Mouse (Mus musculus) forebrain, embryonic 12.5 days (tissue): ENCODE measurements around the gene Tmem44. TPM values are rescaled to one million over a fixed set of nuclear protein-coding genes. Genes with fewer than 3 reads are reported as not detected.

Source experiments
- ATAC-seq: fragments of 200-750 bp; cut with Nextera tagmentation; 2 replicates; pipeline ENCODE4 v1.8.0; 2017; ENCODE audit warnings: moderate TSS enrichment; ENCODE audit not compliant: low FRiP score
- H3K27ac ChIP-seq: fragments of 300-500 bp; sonication (generic); 2 replicates; pipeline ENCODE4 v1.5.1; 2016; ENCODE audit warnings: mild to moderate bottlenecking
- H3K27me3 ChIP-seq: fragments of 300-500 bp; sonication (generic); 2 replicates; pipeline ENCODE4 v1.6.1; 2016; ENCODE audit warnings: mild to moderate bottlenecking
- H3K36me3 ChIP-seq: fragments of 300-500 bp; sonication (generic); replicated peaks from 2 replicates; pipeline ENCODE4 v1.6.1; 2016; ENCODE audit warnings: mild to moderate bottlenecking
- H3K4me1 ChIP-seq: fragments of 300-500 bp; sonication (generic); 2 replicates; pipeline ENCODE4 v1.6.1; 2016
- H3K4me2 ChIP-seq: fragments of 300-500 bp; sonication (generic); 2 replicates; pipeline ENCODE4 v1.6.1; 2016; ENCODE audit warnings: mild to moderate bottlenecking, moderate library complexity
- H3K4me3 ChIP-seq: fragments of 300-500 bp; sonication (generic); replicated peaks from 2 replicates; pipeline ENCODE4 v1.5.1; 2016; ENCODE audit warnings: mild to moderate bottlenecking
- H3K9ac ChIP-seq: fragments of 300-500 bp; sonication (generic); 2 replicates; pipeline ENCODE4 v1.6.1; 2016; ENCODE audit warnings: mild to moderate bottlenecking
- H3K9me3 ChIP-seq: fragments of 300-500 bp; sonication (generic); 2 replicates; pipeline ENCODE4 v1.6.1; 2016
- whole genome bisulfite sequencing: fragments of 180-500 bp; shearing (Covaris S2); methylation state at CpG from one replicate; pipeline ENCODE4 v1.1.7; 2016; 5-methylcytosine and 5-hydroxymethylcytosine counted together
- polyA plus RNA-seq: library from polyadenylated mRNA; unstranded; fragments of >200 nt; fragmentation: Nextera tagmentation; extraction: Ambion mirVana; gene quantifications from 2 replicates; pipeline ENCODE4 v1.2.1, GENCODE M21; 2016

The Tmem44 gene
- polyA plus RNA-seq, 1 experiment from 2014 or later: 47.4 TPM

DNA sequence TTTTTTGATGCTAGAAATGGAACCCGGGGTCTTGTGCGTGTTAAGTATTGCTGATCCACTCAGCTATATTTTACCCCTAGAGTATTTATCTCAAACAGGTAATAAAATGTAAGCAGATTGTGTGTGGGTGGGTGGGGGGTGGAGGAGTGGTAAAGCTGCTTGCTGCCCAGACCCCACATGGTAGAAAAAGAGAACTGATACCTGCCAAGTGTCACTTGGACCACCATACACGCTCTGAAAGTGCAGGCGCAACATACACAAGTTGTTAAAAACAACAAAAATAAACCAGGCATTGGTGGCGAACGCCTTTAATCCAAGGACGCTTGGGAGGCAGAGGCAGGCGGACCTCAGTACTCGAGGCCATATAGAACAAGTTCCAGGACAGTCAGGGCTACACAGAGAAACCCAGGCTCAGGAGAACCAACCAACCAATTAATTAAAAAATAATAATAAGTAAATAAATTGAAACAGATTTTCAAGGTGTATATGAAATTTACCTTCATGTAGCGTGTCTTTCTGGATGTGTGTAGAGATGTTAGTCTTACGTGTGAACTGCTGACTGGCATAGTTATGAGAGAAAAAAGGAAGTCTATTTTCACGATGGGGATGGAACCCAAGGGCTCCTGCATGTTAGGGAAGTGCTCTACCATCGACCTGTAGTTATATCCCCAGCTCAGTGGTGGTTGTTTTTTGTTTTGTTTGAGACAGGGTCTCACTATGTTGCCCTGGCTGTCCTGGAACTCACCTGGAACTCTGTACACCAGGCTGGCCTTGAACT lies 38.9 kb downstream of the Tmem44 start:
- Histone ChIP-seq H3K4me1 (peaks cover 17% of the 10 kb centered on the region), H3K27me3 (no peaks in the 10 kb centered on the region), H3K4me2 (peak overlapping the region; percentile 67), H3K4me3 (peak overlapping the region; percentile 63), H3K36me3 (peaks cover 16% of the 10 kb centered on the region), H3K27ac (no peak overlapping the region), H3K9me3 (no peaks in the 10 kb centered on the region), H3K9ac (peak overlapping the region; percentile 70; the same call in 1 of the 2 replicates)
- WGBS: 85% methylated on average over 13 of the region's 13 CpGs
- no peak for ATAC-seq

DNA sequence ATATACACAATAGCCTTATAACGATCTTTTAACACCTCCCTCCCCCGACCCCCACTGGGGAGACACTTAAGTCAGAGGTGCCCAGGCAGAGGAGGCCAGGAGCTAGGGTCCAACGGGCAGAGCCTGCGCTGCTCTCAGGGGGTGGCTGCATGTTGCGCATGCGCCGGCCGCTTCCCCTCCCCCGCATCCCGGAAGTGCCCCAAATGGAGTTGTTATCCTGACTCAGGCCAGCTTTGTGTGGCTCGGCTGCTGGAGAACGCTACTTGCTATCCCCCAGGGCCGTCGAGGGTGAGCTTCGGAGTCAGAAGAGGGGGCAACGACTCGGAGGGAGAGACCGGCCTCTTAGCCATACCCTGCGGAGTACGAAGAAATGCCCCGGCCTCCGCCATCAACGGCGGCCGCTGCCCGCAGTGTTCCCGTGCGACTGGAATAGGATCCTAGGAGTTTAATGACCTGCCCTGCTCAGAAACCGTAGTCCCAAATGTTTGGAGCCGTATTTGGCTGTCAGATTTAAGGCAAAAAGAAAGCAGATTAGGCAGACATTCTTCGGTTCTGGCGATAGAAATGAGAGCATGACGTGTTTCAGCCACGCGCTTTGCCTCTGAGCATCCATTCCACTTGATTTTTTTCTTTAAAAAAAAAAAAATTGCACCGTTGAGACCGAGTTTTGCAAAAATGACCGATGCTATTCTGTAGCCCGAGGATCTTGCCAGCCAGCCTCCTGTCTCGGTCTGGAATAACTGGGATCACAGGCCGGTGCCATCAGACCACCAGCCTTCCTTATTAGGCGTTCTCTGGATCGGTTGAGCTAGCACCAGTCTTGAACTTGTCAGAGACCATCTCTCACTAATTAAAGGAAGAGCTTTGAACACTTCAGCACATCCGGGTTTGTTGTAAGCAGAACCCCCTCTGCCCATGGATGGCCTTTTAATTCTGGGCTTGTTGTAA lies 39.9 kb downstream of the Tmem44 start:
- peak; percentile 92 for ATAC-seq
- peak overlapping the region; percentile 88 for H3K27ac ChIP-seq
- H3K36me3 ChIP-seq: peaks cover 15% of the 10 kb centered on the region
- no peaks in the 10 kb centered on the region for H3K27me3 ChIP-seq
- peak overlapping the region; percentile 70 for H3K9ac ChIP-seq
- WGBS: 6% methylated on average over 44 of the region's 44 CpGs
- no peaks in the 10 kb centered on the region for H3K9me3 ChIP-seq
- H3K4me2 ChIP-seq: peak overlapping the region; percentile 67
- H3K4me1 ChIP-seq: peaks cover 17% of the 10 kb centered on the region
- H3K4me3 ChIP-seq: peak overlapping the region; percentile 63

DNA sequence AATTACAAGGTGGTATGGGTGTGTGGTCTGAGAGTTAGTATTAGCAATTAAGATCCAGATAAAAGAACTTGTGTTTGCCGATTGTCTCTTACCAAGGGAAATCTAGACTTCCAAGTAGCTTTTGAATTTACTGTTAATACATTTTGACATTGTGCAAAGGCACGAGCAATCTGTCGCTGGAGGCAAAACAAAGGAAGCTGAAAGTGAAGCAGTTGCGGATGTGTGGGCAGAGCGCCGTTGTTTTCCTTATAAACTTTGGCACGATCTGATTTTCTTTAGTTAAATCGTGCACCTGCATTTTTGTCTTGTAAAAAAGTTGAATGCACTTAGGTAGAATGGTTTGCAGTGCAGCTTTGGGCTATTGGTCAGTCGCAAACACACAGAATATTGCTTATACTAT lies 40.6 kb downstream of the Tmem44 start:
- H3K27ac ChIP-seq: peak overlapping the region; percentile 88; the same call in 1 of the 2 replicates
- no peaks in the 10 kb centered on the region for H3K9me3 ChIP-seq
- peaks cover 8% of the 10 kb centered on the region for H3K36me3 ChIP-seq
- H3K4me2 ChIP-seq: peak overlapping the region; percentile 67
- H3K27me3 ChIP-seq: no peaks in the 10 kb centered on the region
- H3K4me3 ChIP-seq: peak overlapping the region; percentile 63
- H3K9ac ChIP-seq: peak overlapping the region; percentile 70
- ATAC-seq: no peak; the same call in 1 of the 2 replicates
- peaks cover 17% of the 10 kb centered on the region for H3K4me1 ChIP-seq
- 53% methylated on average over 9 of the region's 9 CpGs for WGBS

DNA sequence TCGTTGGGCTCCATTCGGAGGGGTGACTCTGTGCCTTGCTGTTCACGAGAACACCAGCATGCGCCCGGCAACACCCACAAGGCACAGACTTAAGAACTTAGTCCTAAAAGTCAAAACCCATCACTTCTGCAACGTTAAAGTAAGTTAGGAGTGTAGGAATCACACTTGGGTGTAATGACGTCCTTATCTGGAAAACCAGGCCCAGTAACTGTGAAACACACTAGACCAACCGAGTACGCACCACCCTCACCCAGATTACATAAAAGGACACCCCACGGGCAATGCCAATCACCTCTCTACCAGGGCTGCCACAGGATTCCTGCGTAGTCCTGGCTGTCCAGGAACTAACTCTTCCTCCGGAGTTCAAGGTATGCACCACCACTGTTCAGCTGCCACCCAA lies 41.3 kb downstream of the Tmem44 start:
- no peaks in the 10 kb centered on the region for H3K27me3 ChIP-seq
- 93% methylated on average over 12 of the region's 12 CpGs for WGBS
- no peaks in the 10 kb centered on the region for H3K9me3 ChIP-seq
- H3K9ac ChIP-seq: no peak overlapping the region
- no peak overlapping the region for H3K27ac ChIP-seq
- ATAC-seq: no peak
- no peak overlapping the region for H3K4me3 ChIP-seq
- no peak overlapping the region for H3K4me2 ChIP-seq
- peaks cover 5% of the 10 kb centered on the region; the same call in 1 of the 2 replicates for H3K36me3 ChIP-seq
- H3K4me1 ChIP-seq: peaks cover 17% of the 10 kb centered on the region

DNA sequence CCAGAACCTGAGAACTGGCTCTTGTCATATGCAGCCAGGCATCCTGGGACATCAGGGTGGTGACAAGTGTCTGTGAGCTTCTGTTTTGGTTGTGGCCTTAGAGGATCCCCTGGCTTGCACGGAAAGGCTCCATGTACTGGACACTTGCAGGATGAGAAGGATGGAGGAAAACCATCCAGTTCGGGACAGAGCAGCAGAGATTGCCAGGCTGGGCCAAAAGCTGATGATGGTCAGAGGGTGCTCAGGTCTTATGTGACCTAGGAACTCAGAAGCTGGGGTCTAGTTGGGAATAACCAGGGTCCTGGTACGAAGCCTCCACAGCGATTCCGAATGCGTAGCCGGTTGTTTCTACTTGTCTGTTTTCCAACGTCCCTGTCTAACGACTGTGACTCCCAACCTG lies 41.9 kb downstream of the Tmem44 start:
- Histone ChIP-seq H3K36me3 (no peaks in the 10 kb centered on the region; the same call in 1 of the 2 replicates), H3K9ac (no peak overlapping the region), H3K4me2 (no peak overlapping the region), H3K4me3 (no peak overlapping the region), H3K27me3 (no peaks in the 10 kb centered on the region), H3K27ac (no peak overlapping the region), H3K4me1 (peaks cover 17% of the 10 kb centered on the region), H3K9me3 (no peaks in the 10 kb centered on the region)
- ATAC-seq: no peak
- WGBS: 91% methylated on average over 9 of the region's 9 CpGs

DNA sequence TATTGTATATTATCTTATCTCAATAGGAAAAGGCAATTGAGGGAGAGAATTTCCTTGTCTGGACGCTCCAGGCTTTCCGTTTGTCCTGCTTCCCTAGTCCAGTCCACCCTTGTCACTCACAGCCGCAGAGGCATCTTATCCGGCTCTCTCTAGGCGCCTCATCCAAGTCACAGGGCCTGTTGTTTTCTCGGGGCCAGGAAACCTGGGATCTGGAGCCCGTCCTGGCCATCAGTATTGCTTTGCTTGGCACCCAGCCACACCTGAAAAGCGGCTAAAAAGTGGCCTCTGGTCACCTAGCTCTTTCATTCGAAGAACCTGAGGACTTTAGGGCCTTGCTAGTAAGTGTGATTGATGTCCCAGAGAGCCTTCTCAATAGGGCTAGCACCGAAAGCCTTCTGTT lies 43.5 kb downstream of the Tmem44 start:
- H3K9me3 ChIP-seq: no peaks in the 10 kb centered on the region
- no peak overlapping the region for H3K27ac ChIP-seq
- peaks cover 4% of the 10 kb centered on the region; the same call in 1 of the 2 replicates for H3K27me3 ChIP-seq
- ATAC-seq: no peak
- 76% methylated on average over 10 of the region's 10 CpGs for WGBS
- no peak overlapping the region for H3K9ac ChIP-seq
- H3K4me2 ChIP-seq: no peak overlapping the region
- H3K4me3 ChIP-seq: no peak overlapping the region
- H3K4me1 ChIP-seq: peaks cover 17% of the 10 kb centered on the region
- H3K36me3 ChIP-seq: no peaks in the 10 kb centered on the region

DNA sequence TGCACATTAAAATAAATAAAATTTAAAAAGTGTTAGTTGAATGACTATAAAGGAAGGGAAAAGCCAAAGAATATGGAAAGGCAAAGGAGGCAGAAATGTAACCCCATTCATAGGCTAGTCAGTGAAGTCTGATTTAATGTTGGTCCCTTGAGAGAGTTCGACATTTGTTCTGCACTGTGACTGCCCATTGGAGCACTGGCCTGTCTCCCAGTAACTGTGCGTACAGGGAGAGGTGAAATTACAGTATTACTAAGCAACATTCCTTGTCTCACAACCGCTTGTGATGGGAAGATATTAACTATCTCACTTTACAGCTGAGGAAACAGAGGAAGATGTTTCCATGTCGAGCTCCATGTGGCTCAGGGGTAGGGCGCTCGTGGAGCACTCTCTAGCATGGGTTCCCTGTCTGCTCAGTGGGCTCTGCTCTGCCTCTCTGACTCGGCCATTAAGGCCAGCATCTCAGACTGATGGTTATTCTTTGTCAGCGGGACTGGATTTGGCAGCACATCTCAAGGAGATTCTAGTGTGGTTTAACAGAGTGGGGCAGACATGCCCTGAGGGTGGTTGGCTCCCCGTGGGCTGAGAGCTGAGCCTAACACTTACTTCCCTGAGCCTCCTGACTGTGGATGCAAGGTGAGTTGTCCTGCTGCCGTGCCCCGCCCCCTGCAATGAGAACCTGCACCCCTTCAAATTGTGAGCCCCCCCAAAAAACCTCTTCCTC lies 45.2 kb downstream of the Tmem44 start:
- Histone ChIP-seq H3K4me1 (peaks cover 6% of the 10 kb centered on the region), H3K9ac (no peak overlapping the region), H3K36me3 (no peaks in the 10 kb centered on the region), H3K4me3 (no peak overlapping the region), H3K4me2 (no peak overlapping the region), H3K27me3 (peaks cover 11% of the 10 kb centered on the region; the same call in 1 of the 2 replicates), H3K27ac (no peak overlapping the region), H3K9me3 (no peaks in the 10 kb centered on the region)
- 80% methylated on average over 11 of the region's 11 CpGs for WGBS
- ATAC-seq: no peak

DNA sequence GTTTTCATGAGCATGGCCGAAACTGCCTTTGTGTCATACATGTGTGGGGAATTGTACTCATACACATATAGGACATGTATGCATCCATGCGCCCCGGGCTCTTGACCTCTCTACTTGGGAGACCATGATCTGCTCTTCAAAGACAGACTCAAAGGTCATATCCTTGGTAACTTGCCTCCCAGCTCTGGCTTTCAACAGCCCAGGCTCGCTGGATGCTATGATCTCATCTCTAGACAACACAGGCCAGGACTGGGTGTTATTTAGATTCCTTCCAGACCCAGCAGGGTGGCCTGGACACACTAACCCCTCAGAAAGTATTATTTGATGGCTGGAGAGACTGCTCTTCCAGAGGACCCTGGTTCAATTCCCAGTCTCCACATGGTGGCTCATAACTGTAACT lies 45.8 kb downstream of the Tmem44 start:
- peaks cover 11% of the 10 kb centered on the region; the same call in 1 of the 2 replicates for H3K27me3 ChIP-seq
- no peaks in the 10 kb centered on the region for H3K9me3 ChIP-seq
- no peaks in the 10 kb centered on the region for H3K4me1 ChIP-seq
- H3K36me3 ChIP-seq: no peaks in the 10 kb centered on the region
- WGBS: 75% methylated on average over 4 of the region's 4 CpGs
- H3K27ac ChIP-seq: no peak overlapping the region
- no peak overlapping the region for H3K4me3 ChIP-seq
- ATAC-seq: no peak
- H3K9ac ChIP-seq: no peak overlapping the region
- H3K4me2 ChIP-seq: no peak overlapping the region

DNA sequence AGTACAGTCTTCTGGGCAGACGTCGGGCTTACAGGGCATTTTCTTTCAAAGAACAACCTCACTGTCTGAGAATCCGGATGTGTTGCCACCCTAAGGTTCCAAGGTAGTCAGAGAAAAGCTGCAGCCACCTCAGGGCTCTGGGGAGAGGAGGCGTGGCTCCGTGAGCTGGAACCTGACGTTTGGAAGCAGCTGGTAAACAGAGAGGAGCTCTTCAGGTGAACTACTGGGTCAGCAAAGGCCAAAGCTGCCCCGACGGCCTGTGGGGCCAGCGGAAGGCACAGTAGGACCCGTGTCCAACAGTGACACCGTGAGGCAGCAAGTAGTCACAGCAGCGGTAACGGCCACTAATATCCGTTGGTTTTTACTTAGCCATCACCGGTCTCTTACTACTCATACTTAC lies 46.7 kb downstream of the Tmem44 start:
- Histone ChIP-seq H3K27me3 (peaks cover 11% of the 10 kb centered on the region; the same call in 1 of the 2 replicates), H3K4me2 (no peak overlapping the region), H3K4me3 (no peak overlapping the region), H3K9ac (no peak overlapping the region), H3K27ac (no peak overlapping the region), H3K36me3 (no peaks in the 10 kb centered on the region), H3K9me3 (no peaks in the 10 kb centered on the region), H3K4me1 (peaks cover 7% of the 10 kb centered on the region)
- 19% methylated on average over 15 of the region's 15 CpGs for WGBS
- no peak; the same call in 1 of the 2 replicates for ATAC-seq

DNA sequence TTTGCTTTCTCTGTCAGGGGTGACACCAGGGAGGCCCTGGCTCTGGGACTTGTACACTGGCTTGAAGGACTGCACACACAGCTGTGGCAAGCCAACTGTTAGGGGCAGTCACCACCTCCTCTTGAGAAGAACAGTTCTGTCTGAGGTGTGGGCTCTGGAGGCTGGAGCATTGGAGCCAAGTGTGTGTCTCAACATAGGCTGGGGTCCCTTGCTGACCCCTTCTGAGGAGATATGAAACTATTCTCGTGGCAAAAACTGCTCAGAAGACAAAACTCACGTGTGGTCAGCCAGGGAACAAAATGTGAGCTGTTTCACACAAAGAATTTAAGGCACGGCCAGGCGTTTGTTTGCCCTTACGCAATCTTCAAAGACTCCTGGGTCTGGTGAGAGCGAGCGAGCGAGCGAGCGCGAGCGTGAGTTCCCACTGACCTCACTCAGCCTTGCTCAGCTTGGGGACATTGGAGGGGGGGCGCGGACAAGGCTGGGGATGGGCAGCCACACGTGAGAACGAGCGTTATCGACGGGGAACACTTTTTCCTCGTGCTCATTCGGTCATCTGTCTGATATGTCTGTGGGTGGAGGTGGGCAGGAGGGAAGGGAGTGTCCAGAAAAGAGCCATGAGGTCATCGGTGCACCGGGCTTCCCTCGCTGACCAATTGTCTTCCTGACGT lies 48.3 kb downstream of the Tmem44 start:
- Histone ChIP-seq H3K9me3 (no peaks in the 10 kb centered on the region), H3K4me1 (peaks cover 7% of the 10 kb centered on the region), H3K9ac (no peak overlapping the region), H3K27ac (no peak overlapping the region), H3K27me3 (peaks cover 11% of the 10 kb centered on the region; the same call in 1 of the 2 replicates), H3K36me3 (no peaks in the 10 kb centered on the region), H3K4me2 (0 out of 2 replicates have a peak overlapping the region, but pooled peaks have one; percentile 3), H3K4me3 (no peak overlapping the region)
- 42% methylated on average over 25 of the region's 25 CpGs for WGBS
- no peak for ATAC-seq

DNA sequence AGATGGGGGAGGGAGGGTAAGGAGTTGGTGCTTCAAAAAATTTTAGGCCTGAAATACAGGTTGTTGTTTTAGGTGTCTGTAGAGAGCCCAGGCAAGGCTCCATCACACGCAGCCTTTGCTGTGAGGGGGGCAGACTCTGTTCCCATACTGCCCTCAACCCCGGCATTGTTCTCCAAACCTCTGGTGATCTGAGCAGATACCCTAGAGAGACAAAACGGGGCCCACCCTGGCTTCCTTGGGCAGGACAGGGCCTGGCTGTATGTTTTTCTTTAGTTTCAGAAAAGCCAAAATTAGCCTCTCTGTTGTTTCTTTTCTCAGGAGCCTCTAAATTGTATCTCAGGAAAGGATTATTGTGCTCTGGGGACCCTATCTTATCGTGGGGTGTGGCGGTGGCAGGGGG lies 49.0 kb downstream of the Tmem44 start:
- H3K4me2 ChIP-seq: no peak overlapping the region
- no peak overlapping the region for H3K4me3 ChIP-seq
- H3K27ac ChIP-seq: no peak overlapping the region
- no peak overlapping the region for H3K9ac ChIP-seq
- H3K36me3 ChIP-seq: no peaks in the 10 kb centered on the region
- 64% methylated on average over 5 of the region's 5 CpGs for WGBS
- no peaks in the 10 kb centered on the region for H3K9me3 ChIP-seq
- peaks cover 7% of the 10 kb centered on the region for H3K4me1 ChIP-seq
- H3K27me3 ChIP-seq: peaks cover 11% of the 10 kb centered on the region; the same call in 1 of the 2 replicates
- no peak for ATAC-seq
